Mouse (Mus musculus) telencephalon, adult 2 months (tissue): ENCODE results near the gene Upf1.

Source experiments
- DNase-seq: peaks from one replicate; pipeline ENCODE4 v3.0.0-alpha.2; 2011; ENCODE audit warnings: low read depth, low spot score

The Upf1 gene

DNA sequence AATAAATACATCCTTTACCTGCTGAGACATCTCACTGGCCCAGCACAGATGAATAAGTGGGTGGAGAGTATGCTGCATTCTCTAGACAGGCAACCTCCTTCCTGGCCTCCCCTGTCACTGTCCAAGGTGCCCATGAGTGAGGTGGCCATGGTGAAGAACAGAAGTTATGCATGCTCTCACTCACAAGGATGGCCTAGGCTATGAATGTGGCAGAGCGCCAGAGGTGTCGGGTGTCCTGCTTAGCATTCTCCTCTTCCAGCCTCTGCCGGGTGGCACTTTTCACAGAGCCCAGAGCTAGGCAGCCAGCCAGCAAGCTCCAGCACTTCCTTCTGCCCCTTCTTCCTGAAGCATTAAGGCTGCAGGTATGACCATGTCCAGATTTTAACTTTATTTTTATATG lies 6.3 kb upstream of the Upf1 start:
- DNase-seq = no peak

DNA sequence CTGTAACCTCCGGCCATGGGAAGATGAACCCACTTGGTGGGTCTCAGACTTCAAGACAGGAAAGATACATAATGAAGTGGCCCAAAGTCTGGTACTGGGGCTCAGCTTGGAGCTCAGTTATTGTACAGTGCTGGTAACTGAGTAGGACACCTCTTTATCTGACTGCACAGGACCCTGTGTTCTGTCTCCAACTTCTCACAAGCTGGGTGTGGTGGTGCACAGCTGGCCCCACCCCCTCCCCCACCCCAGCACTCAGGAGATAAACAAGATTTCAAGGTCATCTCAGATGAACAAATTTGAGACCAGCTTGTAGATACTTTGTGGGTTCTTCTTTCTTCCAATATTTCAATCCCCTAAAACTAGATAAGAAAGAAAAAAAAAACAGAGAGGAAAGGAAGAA lies 3.0 kb upstream of the Upf1 start:
- DNase-seq = no peak

DNA sequence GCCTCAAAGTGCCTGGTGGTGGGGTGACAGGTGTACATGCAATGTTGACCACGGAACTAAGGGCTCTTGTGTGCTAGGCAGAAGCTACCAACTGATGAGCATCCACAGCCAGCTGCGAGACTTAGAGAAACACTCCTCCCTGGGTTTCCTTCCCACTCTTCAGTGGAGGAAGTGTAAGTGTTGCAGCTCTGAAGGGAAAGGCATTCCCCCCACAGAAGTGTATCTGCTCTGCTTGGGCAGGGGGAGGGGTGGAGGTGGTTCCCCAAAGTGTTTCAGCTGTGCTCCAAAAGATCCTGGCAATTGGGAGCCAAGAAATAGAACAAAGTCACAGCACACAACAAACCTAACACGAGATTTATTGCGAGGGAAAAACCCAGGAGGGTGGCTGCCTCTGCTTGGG lies 926 bp upstream of the Upf1 start:
- DNase-seq = peak; percentile 84

DNA sequence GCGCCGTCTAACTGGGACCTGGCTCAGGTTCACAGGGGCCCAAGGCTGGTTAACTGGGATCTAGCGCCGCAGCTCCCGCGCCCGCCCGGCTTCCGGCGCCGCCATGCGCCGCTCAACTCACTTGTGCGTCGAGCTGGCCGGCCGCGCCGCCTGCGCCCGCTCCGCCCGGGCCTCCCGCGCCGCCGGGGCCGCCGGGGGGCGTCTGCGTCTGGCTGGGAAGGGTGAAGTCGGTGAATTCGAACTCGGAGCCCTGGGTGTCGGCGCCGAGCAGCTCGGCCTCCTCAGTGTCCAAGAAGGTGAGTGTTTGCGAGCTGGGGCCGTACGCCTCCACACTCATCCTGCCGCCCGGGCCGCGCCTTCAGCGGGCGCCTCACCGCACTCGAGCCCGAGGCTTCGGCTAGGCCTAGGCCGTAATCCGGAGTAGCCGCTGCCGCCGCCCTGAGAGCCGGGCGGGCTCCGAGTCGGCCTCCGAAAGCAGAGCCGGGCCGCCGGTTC lies 374 bp downstream of the Upf1 start:
- no peak for DNase-seq

DNA sequence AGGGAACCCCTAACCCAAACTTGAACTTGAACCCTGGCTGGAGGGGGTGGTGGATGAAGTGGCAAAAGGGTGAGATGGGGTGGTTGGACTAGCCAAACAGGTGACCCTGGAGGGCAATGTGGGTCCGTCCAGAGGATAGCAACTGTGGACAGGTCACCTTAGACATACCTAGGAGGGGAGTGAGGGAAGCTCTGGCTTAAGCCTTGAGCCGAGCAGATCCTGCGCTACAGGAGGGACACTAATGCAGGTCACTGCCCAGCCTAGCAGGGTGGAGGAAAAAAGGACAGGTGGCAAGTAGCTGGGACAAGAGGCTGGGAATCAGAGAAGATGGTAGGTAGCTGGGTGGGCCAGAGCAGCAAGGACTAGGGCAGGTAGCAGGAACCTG lies 1.1 kb downstream of the Upf1 start:
- no peak for DNase-seq

DNA sequence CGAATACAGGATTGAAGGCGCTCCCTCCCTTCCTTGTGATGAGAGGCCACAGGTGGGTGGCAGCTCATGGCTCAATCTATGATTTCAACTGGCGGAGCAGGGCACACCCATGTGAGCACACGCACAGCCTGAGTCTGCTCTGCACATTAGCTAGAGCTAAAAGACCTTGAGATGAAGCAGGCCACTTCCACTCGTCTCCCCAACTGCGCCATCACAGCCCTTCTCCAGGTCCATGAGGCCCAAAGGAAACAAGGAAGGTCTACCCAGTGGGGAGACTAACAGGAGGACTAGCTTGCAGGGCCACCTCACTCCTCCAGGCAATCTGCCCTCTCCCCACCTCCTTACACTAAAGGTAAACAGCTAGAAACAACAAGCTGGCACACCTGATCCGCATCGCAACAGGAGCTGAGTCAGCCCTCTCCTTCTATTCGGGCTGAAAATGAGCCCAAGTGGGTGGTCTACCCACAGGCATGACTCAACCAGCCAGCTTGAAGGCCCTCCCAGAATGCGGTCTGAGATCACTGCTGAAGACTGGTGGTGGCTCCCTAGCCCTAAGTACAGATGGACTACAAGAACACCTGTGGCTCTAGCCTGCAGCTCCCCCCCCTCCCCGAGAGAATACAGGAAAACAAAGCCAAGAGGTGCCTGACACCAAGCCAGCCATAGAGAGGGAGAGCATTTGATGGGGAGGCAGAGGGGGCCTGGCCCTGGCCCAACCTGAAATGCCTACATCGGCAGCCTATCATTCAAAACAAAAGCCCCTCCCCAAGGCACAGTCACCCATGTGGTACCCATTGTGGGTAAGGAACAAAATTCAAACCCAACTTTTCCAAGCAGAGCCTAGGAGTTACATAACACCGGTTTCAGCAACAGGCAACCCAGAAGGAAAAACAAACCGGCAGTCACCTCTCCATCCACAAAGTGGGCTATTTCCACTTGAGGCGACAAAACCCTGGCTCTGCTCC lies 1.8 kb downstream of the Upf1 start:
- no peak for DNase-seq

DNA sequence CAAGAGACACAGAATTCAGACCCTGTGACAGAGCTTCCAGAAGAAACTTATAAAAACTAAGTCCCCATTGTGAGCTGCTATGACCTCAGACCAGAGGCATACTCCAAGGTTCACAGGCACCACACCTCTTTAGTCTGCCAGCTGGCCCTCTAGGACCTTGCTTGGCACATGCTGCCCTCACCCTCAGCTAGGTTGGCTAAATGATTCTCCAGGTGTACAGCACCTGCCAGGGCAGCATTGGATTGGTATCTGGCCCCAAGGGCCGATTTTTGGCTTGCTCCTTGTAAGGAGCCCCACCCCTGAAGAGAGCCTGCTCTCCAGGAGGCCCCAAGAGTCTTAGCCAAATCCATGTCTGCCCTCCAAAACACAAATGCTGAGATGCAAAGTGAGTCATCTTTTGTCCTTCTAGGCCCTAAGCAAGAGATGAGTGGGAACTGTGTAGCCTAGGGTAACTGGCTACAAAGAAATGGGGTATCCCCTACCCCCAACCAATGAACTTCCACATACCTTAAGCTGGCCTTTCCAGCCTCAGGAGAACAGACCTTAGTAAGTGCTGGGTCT lies 5.1 kb downstream of the Upf1 start:
- no peak for DNase-seq

DNA sequence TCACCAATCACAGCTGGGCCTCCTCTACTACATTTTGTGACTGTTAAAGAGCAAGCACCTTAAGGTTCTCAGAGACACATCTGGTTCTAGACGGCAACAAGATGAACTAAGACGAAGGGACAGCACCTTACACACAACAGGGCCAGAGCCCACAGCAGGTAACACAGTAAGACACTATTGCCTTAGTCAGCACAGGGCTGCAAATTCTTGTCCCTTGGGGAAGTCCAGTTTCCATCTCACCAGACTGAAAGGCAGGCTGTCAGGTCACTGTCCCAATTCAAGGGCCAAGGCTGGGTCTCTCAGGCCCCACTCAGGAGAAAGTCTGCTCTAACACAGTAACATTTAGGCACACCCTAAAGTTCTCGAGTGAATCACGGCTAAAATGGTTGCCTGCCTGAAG lies 5.6 kb downstream of the Upf1 start:
- DNase-seq = no peak

DNA sequence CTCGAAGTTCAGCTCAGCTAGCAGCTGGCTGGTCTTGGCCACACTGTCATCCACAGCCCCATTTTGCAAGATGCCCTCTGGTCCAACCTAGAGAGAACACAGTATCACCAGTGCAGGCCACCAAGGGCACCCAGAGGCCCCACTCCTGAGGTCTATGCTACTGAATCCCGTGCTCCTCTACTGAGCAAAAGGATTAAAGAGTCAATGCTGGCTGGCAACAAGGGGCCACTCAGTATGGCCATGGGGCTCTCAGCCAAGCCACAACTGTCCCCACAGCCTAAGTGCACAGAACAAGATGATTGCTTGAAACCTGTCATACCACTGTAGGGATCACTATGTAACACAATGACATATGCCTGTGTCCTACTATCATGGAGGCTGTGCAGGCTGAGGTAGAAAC lies 8.8 kb downstream of the Upf1 start:
- DNase-seq = no peak

DNA sequence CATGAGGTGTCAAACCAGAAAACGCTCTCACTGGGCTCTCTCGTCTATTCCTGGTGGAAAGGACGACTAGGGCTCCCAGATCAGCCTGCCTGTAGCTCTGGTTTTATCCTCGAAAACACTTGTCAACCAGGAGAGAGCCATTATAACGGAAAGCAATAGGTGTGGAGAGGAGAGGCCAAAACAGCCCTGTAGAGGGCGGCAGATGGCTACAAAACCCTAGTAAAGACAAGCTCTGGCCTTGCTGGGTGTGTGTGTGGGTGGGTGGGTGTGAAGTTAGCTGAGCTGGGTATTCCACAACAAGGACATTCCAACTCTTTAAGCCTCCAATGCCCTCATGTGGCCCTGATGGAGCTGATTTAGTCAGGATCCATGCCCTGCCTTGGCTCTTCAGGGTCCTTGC lies 9.4 kb downstream of the Upf1 start:
- no peak for DNase-seq

DNA sequence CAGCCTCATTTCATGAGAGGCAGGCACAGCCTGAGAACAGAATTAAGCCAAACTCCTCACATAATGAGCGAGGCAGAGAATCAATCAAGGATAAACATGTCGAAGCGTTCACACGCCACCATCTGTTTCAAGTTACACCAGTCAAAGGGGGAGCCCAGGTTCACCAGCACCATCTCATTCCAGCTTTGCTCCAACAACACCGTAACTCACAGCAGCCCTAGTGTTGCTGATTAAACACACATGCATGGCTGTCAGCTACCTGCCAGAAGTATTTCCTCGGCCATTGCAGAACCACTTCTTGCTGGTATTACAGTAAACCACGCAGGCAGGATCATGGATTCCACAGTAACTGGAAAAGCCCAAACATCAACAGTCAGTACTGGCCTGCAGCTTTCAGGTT lies 10.0 kb downstream of the Upf1 start:
- DNase-seq = no peak

DNA sequence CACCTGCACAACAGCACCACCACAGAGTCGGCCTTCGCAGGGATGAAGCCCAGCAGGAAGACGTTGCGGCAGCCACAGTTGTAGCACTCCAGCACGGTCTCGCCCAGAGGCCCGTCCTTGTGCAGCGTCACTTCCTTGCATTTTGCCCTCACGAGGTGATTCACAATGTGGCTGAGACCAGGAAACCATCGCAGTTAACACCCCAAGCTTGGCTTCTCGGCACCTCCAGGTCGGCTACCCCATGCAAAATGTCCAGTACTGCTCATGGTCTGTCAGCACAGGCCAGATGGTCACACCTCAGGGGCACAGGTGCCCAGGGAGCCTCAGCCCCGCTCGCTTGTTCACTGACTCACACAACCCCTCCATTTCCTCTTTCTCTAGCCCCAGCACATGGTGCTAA lies 11.1 kb downstream of the Upf1 start:
- no peak for DNase-seq

DNA sequence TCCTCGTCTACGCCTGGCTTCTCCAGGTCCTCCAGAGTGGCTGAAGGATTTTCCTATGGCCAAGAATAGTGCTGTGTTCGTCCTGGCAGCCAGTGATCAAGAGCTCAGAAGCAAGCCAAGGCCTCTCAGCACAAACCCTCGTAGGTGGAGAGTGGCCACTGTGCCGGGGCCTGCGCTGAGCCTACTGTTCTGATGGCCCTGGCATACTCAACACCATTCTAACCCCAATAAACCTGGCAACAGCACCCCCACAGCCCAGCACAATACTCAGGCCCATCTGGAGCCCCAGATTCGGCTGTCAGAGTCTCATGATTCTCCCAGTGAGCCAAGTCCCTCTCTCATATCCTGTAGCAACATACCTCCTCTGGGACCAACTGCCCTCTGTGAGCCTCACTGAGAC lies 12.4 kb downstream of the Upf1 start:
- DNase-seq = no peak

DNA sequence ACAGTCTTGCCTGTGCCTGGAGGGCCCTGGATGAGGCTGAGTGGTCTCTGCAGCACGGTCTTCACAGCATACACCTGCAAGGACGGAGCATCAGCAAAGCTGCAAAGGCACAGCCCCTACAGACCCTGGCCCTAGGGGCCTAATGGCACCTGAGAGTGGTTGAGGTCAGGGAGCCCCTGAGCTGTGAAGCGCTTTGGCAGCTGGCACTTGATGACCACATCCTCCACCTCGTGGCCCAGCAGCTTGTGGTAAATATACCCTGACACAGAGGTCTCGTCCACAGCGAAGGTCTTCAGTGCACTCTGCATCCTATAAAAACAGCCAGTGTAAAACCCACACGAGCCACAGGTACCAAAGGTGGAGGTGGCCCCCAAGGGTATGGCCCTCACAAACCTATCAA lies 14.1 kb downstream of the Upf1 start:
- no peak for DNase-seq

DNA sequence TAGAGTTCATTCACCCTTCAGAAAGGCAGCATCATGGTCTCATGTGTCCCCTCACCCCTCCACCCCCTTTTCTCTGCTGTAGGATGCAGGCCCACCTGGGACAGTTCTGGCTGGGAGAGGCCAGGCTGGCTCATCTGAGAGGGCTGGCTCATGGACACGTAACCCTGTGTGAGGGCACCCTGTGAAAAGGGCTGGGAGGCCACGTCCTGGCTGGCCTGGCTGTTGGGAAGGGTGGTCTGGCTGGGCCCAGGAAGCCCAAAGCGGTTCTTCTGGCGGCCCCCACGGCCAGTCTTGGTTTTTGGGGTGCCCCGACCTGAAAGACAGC lies 20.2 kb downstream of the Upf1 start:
- DNase-seq = no peak

DNA sequence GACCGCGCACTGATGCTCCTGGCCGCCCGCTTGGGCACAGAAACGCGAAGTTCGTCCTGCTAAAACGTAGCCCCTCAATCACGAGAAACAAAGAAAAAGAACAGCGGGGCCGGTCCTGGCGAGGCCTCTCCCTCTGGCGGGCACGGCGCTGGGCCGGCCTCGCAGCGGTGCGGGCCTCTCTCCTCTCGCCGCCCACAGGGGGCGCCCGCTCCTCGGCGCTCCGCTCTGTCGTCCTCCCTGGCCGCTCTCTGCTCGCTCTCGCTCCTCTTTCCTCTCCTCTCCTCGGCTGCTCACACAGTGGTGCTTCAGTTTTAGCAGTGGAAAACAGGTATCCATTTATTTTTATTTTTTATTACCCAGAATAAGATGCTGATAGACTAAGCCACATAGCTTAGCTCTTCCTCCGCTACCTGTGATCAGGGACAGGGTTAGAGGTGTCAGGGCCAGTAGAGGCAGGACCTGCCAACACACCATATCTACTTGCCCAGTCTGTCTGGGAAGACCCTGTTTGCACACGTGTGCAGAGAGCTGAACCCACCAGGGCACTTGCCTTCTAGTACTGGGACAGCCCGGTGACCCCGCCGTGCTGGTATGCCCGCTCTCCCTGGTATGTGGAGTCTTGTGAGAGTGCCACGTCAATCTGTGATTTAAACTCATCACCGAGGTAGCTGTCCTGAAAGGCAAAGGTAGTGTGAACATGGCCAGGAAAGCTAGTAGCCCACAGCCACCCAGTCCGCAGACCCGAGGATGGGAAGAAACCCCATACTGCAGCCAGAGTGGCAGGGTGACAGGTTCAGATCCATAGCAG lies 20.8 kb downstream of the Upf1 start:
- no peak for DNase-seq

DNA sequence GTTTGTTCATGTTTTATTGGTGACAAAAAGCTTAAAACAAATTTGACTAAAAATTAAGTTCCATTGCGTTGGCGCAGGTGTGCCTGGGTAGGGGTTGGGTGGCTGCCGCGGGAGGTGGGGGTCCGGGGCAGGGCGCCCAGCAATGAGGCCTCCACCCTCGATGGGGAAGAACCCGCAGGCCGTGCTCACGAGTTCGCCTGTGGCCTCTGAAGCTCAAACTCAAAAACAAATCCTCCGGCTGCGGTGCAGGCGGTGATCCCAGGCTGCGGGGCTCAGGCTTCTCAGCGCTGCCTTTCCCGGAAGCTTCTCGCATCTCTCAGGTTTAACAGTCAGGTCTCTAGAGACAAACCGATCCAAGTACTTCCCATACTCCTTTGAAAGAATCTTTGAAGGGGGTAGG lies 21.6 kb downstream of the Upf1 start:
- DNase-seq = no peak

DNA sequence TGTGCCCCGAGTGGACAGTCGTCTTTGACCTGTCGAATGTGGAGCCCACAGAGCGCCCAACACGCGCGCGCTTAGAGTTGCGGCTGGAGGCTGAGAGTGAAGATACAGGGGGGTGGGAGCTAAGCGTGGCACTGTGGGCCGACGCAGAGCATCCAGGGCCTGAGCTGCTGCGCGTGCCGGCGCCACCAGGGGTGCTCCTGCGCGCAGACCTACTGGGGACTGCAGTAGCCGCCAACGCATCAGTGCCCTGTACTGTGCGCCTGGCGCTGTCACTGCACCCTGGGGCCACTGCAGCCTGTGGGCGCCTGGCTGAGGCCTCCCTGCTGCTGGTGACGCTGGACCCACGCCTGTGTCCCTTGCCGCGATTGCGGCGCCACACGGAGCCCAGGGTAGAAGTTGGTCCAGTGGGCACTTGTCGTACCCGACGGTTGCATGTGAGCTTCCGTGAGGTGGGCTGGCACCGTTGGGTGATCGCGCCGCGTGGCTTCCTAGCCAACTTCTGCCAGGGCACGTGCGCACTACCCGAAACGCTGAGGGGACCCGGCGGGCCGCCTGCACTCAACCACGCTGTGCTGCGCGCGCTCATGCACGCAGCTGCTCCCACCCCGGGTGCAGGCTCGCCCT lies 22.2 kb downstream of the Upf1 start:
- no peak for DNase-seq

DNA sequence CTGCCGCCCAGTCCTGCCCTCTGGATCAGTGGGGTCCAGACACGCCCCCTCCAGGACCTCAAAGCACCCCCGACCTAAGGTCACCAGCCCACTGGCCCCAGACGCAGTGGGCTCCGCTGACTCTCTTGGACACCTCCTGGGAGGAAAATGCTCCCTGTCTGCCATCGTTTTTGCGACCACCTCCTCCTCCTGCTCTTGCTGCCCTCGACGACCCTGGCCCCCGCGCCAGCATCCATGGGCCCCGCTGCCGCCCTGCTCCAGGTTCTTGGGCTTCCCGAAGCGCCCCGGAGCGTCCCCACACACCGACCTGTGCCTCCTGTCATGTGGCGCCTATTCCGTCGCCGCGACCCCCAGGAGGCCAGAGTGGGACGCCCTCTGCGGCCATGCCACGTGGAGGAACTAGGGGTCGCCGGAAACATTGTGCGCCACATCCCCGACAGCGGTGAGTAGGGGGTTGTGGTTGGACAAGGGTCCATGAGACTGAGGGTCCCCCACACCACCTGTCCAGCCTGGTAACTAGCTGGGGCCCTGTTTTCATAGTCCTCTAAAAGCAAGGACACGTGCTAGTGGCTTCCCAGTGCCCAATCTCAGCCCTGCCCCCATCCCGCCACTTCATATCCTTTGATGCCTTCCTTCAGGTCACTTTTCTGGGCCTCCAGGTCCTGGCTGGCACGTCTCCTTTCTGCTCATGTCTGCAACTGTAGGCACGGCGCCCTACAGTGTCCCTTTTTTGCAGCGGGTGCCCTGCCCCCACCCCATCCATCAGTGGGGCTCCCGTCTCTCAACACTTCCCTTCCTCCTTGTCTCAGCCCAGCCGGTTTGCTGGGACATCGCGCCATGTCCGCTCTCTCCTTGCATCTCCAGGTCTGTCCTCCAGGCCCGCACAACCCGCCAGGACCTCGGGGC lies 23.0 kb downstream of the Upf1 start:
- no peak for DNase-seq

DNA sequence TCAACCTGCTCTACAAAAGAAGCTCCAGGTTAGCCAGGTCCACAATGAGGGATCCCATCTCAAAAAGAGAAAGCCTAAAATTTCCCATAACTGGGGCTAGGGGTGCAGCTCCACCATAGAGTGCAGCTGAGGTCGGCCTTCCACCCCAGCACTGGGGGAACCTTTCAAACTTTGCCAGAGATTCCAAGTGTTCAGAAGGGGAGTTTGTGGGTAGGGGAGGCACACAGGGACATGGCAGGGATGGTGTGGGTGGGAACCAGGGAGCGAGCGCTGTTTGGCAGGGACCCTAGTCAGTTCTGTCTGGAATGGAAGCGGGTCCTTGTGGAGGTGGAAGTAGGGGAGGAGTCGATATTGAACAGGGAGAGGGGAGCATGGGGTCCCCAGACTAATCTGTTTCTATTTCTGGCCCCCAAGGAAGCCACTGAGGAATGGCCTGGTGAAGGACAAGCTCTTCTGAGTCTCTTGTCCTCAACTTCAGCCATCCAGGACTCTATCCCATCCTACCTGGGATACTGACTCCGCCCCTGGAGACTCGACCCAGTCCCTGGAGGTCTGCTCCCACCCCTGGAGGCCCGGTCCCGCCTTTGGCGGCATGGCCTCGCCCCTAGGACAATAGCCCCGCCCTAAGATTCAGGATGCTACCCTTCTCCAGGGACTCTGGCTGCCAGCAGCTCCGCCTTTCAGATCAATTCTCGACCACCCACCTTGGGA lies 23.8 kb downstream of the Upf1 start, which contains the start of gene Gdf1:
Gene Gdf1, plus strand, starts transcription at position 694 of the 711 bp plus-strand sequence.
- DNase-seq = no peak
